Comparison of ENCODE assay signal across 18 mouse cellular contexts in genomic region chr14:57886032-57886431, GRCm38 (mm10).
"Had no signal": no experiment of that assay in that cellular context is flagged by ENCODE, and none has a peak within 500 bp of the region (broad histone marks: within the 10 kb centered on the region; RNA-seq: fewer than 3 reads in every experiment).

No protein-coding gene starts in this region.

- H3K9me3 ChIP-seq: kidney, embryonic 15.5 days; limb, embryonic 10.5 days; limb, embryonic 13.5 days; liver, embryonic 13.5 days; megakaryocyte, embryonic 14.5 days; midbrain, embryonic 10.5 days; midbrain, embryonic 13.5 days had no signal

- H3K9ac ChIP-seq: kidney, embryonic 15.5 days; limb, embryonic 13.5 days; liver, embryonic 13.5 days; lung, embryonic 14.5 days; midbrain, embryonic 13.5 days had no signal

- H3K4me2 ChIP-seq: kidney, embryonic 15.5 days; limb, embryonic 13.5 days; liver, embryonic 13.5 days; lung, embryonic 14.5 days; midbrain, embryonic 13.5 days had no signal

- H3K4me3 ChIP-seq: kidney, embryonic 15.5 days; limb, embryonic 10.5 days; limb, embryonic 13.5 days; liver, embryonic 13.5 days; megakaryocyte, embryonic 14.5 days; midbrain, embryonic 10.5 days; midbrain, embryonic 13.5 days; myocyte had no signal

- H3K27ac ChIP-seq: limb, embryonic 10.5 days; limb, embryonic 13.5 days; liver, embryonic 13.5 days; midbrain, embryonic 10.5 days; midbrain, embryonic 13.5 days had no signal

- ATAC-seq: lung, postnatal 0 days; midbrain, embryonic 13.5 days; midbrain, embryonic 16.5 days had no signal

- DNase-seq: kidney, adult 11 months; kidney, adult 8-10 months; kidney, postnatal 10 days; kidney, postnatal 4 days; liver, embryonic 13.5 days; lung, embryonic 14.5 days; thymus, adult 2 months; thymus, postnatal 14 days; thymus, postnatal 4 days had no signal

- H3K36me3 ChIP-seq: kidney, embryonic 15.5 days; liver, embryonic 13.5 days had no signal

- H3K27me3 ChIP-seq: kidney, embryonic 15.5 days; limb, embryonic 13.5 days; liver, embryonic 13.5 days; megakaryocyte, embryonic 14.5 days; midbrain, embryonic 13.5 days had no signal
